24 mouse cellular contexts compared by ENCODE assay signal in the genomic region with DNA sequence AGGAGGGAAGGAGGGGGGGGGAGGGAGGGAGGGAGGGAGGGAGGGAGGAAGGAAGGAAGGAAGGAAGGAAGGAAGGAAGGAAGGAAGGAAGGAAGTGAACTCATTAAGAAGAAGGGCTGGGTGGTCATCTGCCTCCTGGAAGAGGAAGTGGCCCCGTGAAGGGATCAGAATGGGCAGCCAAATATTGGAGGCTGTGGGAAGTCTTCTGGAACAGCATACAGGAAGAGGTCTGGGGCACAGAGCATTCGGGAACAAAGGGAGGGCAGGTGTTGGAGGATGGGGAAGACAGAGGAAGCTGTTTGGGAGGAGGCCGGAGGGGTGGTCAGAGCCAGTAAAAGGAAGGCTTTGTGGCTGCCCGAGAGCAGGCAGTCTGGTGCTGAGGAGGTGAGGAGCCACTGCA. TPM values are rescaled to one million over a fixed set of nuclear protein-coding genes. Genes with fewer than 3 reads are reported as not detected.
DNase-seq lines count a peak whose midpoint lies in the region; ATAC-seq lines count a peak whose summit lies in the region.
"Had no signal": no experiment of that assay in that cellular context is flagged by ENCODE, and none has a peak within 500 bp of the region (broad histone marks: within the 10 kb centered on the region; RNA-seq: fewer than 3 reads in every experiment).

No protein-coding gene starts in this region.

- H3K4me2 ChIP-seq in hindbrain, embryonic 14.5 days (replicated peaks), result no peak overlapping the region
- H3K4me2 ChIP-seq: embryonic facial prominence, embryonic 13.5 days; forebrain, embryonic 12.5 days; heart, embryonic 15.5 days; limb, embryonic 15.5 days had no signal

- no peak overlapping the region for H3K9ac ChIP-seq in hindbrain, embryonic 14.5 days
- H3K9ac ChIP-seq: embryonic facial prominence, embryonic 13.5 days; forebrain, embryonic 12.5 days; heart, embryonic 15.5 days; limb, embryonic 15.5 days had no signal

- H3K9me3 ChIP-seq in hindbrain, embryonic 10.5 days, result no peaks in the 10 kb centered on the region
- no peaks in the 10 kb centered on the region for H3K9me3 ChIP-seq in hindbrain, embryonic 14.5 days (ENCODE audit: control insufficient read depth, low read length)
- H3K9me3 ChIP-seq in megakaryocyte, embryonic 14.5 days, result peaks cover 11% of the 10 kb centered on the region; the same call in 1 of the 2 replicates
- H3K9me3 ChIP-seq: embryonic facial prominence, embryonic 13.5 days; forebrain, embryonic 12.5 days; heart, embryonic 15.5 days; limb, embryonic 15.5 days had no signal

- no peak for ATAC-seq in hindbrain, embryonic 14.5 days (ENCODE audit: low FRiP score)
- no peak for ATAC-seq in megakaryocyte, adult 5-6 weeks (ENCODE audit: poor library complexity, severe bottlenecking)

- 42% methylated on average over 4 of the region's 4 CpGs for WGBS in hindbrain, embryonic 10.5 days
- 39% methylated on average over 4 of the region's 4 CpGs for WGBS in hindbrain, embryonic 14.5 days
- 0% methylated on average over 4 of the region's 4 CpGs for WGBS in macrophage (ENCODE audit: missing documents)

- peaks cover 63% of the 10 kb centered on the region for H3K27me3 ChIP-seq in hindbrain, embryonic 10.5 days (ENCODE audit: insufficient read depth, poor library complexity, severe bottlenecking)
- peaks cover 36% of the 10 kb centered on the region for H3K27me3 ChIP-seq in hindbrain, embryonic 14.5 days (ENCODE audit: control insufficient read depth, insufficient read depth, low read length)
- peaks cover 26% of the 10 kb centered on the region for H3K27me3 ChIP-seq in megakaryocyte, embryonic 14.5 days (replicated peaks)

- peak; percentile 28 for DNase-seq in cerebellum, adult 9-11 months
- no peak for DNase-seq in cerebellum, adult 9-10 months
- no peak for DNase-seq in hindbrain, embryonic 10.5 days (ENCODE audit: low spot score)
- no peak for DNase-seq in hindbrain, embryonic 14.5 days (ENCODE audit: low spot score)
- DNase-seq in right cerebral cortex, postnatal 10 days (ENCODE audit: low spot score in 2 of 2), result no peak
- DNase-seq: adrenal gland, postnatal 25 days; cerebellum, adult 11 months; cerebellum, postnatal 14 days; kidney, adult 18-20 months; kidney, postnatal 10 days; left cerebral cortex, postnatal 4 days; lung, adult 18-20 months; lung, postnatal 14 days; right cerebral cortex, adult 18-20 months; thymus, postnatal 14 days had no signal

- H3K36me3 ChIP-seq in hindbrain, embryonic 10.5 days, result peaks cover under 1% of the 10 kb centered on the region; the same call in 1 of the 2 replicates
- H3K36me3 ChIP-seq in hindbrain, embryonic 14.5 days (replicated peaks; ENCODE audit: control insufficient read depth, insufficient read depth), result no peaks in the 10 kb centered on the region
- no peaks in the 10 kb centered on the region for H3K36me3 ChIP-seq in megakaryocyte, embryonic 14.5 days (replicated peaks; ENCODE audit: low read length)
- H3K36me3 ChIP-seq in macrophage (ENCODE audit: inconsistent target), result no peaks in the 10 kb centered on the region
- H3K36me3 ChIP-seq: embryonic facial prominence, embryonic 13.5 days; forebrain, embryonic 12.5 days; heart, embryonic 15.5 days; limb, embryonic 15.5 days had no signal

- peaks cover 45% of the 10 kb centered on the region for H3K4me1 ChIP-seq in hindbrain, embryonic 10.5 days (replicated peaks)
- H3K4me1 ChIP-seq in hindbrain, embryonic 14.5 days (replicated peaks; ENCODE audit: control insufficient read depth, insufficient read depth, low read length), result peaks cover 13% of the 10 kb centered on the region
- H3K4me1 ChIP-seq in megakaryocyte, embryonic 14.5 days, result peaks cover 68% of the 10 kb centered on the region

- H3K79me2 ChIP-seq in macrophage (ENCODE audit: inconsistent target), result peaks cover 13% of the 10 kb centered on the region; the same call in 1 of the 2 replicates

- H3K27ac ChIP-seq in hindbrain, embryonic 10.5 days, result peak overlapping the region; percentile 25
- H3K27ac ChIP-seq in hindbrain, embryonic 14.5 days, result no peak overlapping the region
- peak overlapping the region; percentile 74 for H3K27ac ChIP-seq in macrophage
- H3K27ac ChIP-seq: embryonic facial prominence, embryonic 13.5 days; forebrain, embryonic 12.5 days; heart, embryonic 15.5 days; left cerebral cortex, adult 2 months; limb, embryonic 15.5 days had no signal

- H3K4me3 ChIP-seq in hindbrain, embryonic 10.5 days, result no peak overlapping the region
- no peak overlapping the region for H3K4me3 ChIP-seq in hindbrain, embryonic 14.5 days (replicated peaks; ENCODE audit: low read length)
- peak overlapping the region; percentile 65 for H3K4me3 ChIP-seq in megakaryocyte, embryonic 14.5 days (replicated peaks)
- H3K4me3 ChIP-seq in macrophage (ENCODE audit: inconsistent target), result no peak overlapping the region
- H3K4me3 ChIP-seq: embryonic facial prominence, embryonic 13.5 days; erythroblast, embryonic 14.5 days; forebrain, embryonic 12.5 days; heart, embryonic 15.5 days; left cerebral cortex, adult 2 months; limb, embryonic 15.5 days had no signal

RNA-seq across cellular contexts. Expression of a gene that starts 3.4 kb away (rescaled TPM):
- polyA plus RNA-seq in hindbrain, embryonic 10.5 days (2016; fragmentation: Nextera tagmentation; extraction: Ambion mirVana), result 44.8 and 54.5 TPM in 2 replicates
- polyA plus RNA-seq in hindbrain, embryonic 14.5 days (2014; fragmentation: Nextera tagmentation; extraction: Ambion mirVana), result 28.7 and 32.3 TPM in 2 replicates
- 12.8 and 13.0 TPM in 2 replicates for polyA plus RNA-seq in megakaryocyte, embryonic 14.5 days (2012; ENCODE audit: insufficient read depth, low replicate concordance)
- 0.78 and 1.2 TPM in 2 replicates for total RNA-seq in megakaryocyte, adult 5-6 weeks (2015)
- 0.69 and 1.8 TPM in 2 replicates for total RNA-seq in megakaryocyte, adult 5-6 weeks (2017)
- total RNA-seq in macrophage (2018; cell fraction: chromatin; rRNA removed), result 10 to 100 TPM in 6 of 26 experiments, 1 to 10 TPM in 20; 2.0 to 20.7 (median 7.2) TPM
- total RNA-seq in macrophage (2018; cell fraction: cytosol; rRNA removed), result 1 to 10 TPM; 1.7 to 6.5 (median 3.9) TPM
- total RNA-seq in macrophage (2018; cell fraction: nucleus; rRNA removed), result 10 to 100 TPM in 4 of 26 experiments, 1 to 10 TPM in 22; 2.3 to 11.9 (median 6.9) TPM
- polyA plus RNA-seq in macrophage (2018), result 0.86 to 5.2 TPM (median 3.8 TPM) in 3 replicates

RNA-seq across cellular contexts. Expression of a gene that starts 7.9 kb away (rescaled TPM):
- polyA plus RNA-seq in hindbrain, embryonic 10.5 days (2016; fragmentation: Nextera tagmentation; extraction: Ambion mirVana), result 9.3 and 11.1 TPM in 2 replicates
- 8.8 and 9.1 TPM in 2 replicates for polyA plus RNA-seq in hindbrain, embryonic 14.5 days (2014; fragmentation: Nextera tagmentation; extraction: Ambion mirVana)
- polyA plus RNA-seq in megakaryocyte, embryonic 14.5 days (2012; ENCODE audit: insufficient read depth, low replicate concordance), result 156 and 517 TPM in 2 replicates
- 82.9 and 83.8 TPM in 2 replicates for total RNA-seq in megakaryocyte, adult 5-6 weeks (2015)
- total RNA-seq in megakaryocyte, adult 5-6 weeks (2017), result 46.3 and 55.6 TPM in 2 replicates
- total RNA-seq in macrophage (2018; cell fraction: chromatin; rRNA removed), result 100 to 1,000 TPM in 1 of 26 experiments, 10 to 100 TPM in 25; 32.2 to 111 (median 70.7) TPM
- total RNA-seq in macrophage (2018; cell fraction: cytosol; rRNA removed), result 10 to 100 TPM; 29.7 to 65.3 (median 45.4) TPM
- 100 to 1,000 TPM in 4 of 26 experiments, 10 to 100 TPM in 22; 39.5 to 128 (median 64.9) TPM for total RNA-seq in macrophage (2018; cell fraction: nucleus; rRNA removed)
- polyA plus RNA-seq in macrophage (2018), result 36.0 to 49.5 TPM (median 47.2 TPM) in 3 replicates
